Mouse (Mus musculus) hindbrain, postnatal 0 days (tissue): ENCODE data around the gene Gatb. TPM values are rescaled to one million over a fixed set of nuclear protein-coding genes. Genes with fewer than 3 reads are reported as not detected.

ENCODE experiments used
- ATAC-seq: fragments of 200-750 bp; cut with Nextera tagmentation; 2 replicates; pipeline ENCODE4 v1.8.0; 2017; ENCODE audit warnings: mild to moderate bottlenecking, moderate TSS enrichment, moderate library complexity
- DNase-seq: peaks from one replicate; pipeline ENCODE4 v3.0.0-alpha.2; 2015; ENCODE audit warnings: low spot score
- H3K27ac ChIP-seq: fragments of 300-500 bp; sonication (generic); 2 replicates; pipeline ENCODE4 v1.5.1; 2014; ENCODE audit warnings: mild to moderate bottlenecking
- H3K27me3 ChIP-seq: fragments of 300-500 bp; sonication (generic); 2 replicates; pipeline ENCODE4 v1.6.1; 2014; ENCODE audit warnings: low read length, mixed read lengths; ENCODE audit not compliant: insufficient read depth
- H3K36me3 ChIP-seq: fragments of 300-500 bp; sonication (generic); 2 replicates; pipeline ENCODE4 v1.6.1; 2014; ENCODE audit warnings: low read length, mixed read lengths; ENCODE audit not compliant: insufficient read depth
- H3K4me1 ChIP-seq: fragments of 300-500 bp; sonication (generic); 2 replicates; pipeline ENCODE4 v1.6.1; 2014; ENCODE audit warnings: antibody characterized with exemption, low read length, mixed read lengths; ENCODE audit not compliant: insufficient read depth
- H3K4me2 ChIP-seq: fragments of 300-500 bp; sonication (generic); 2 replicates; pipeline ENCODE4 v1.6.1; 2014; ENCODE audit warnings: low read depth, mild to moderate bottlenecking, low read length, moderate library complexity, mixed read lengths
- H3K4me3 ChIP-seq: fragments of 300-500 bp; sonication (generic); 2 replicates; pipeline ENCODE4 v1.5.1; 2014; ENCODE audit warnings: low read length
- H3K9ac ChIP-seq: fragments of 300-500 bp; sonication (generic); replicated peaks from 2 replicates; pipeline ENCODE4 v1.6.1; 2014; ENCODE audit warnings: mild to moderate bottlenecking, low read length, moderate library complexity, mixed read lengths
- H3K9me3 ChIP-seq: fragments of 300-500 bp; sonication (generic); 2 replicates; pipeline ENCODE4 v1.6.1; 2016; ENCODE audit warnings: low read length, mixed read lengths
- CTCF ChIP-seq: IDR thresholded peaks from 2 replicates; pipeline ENCODE4 v1.5.1; 2016; ENCODE audit warnings: antibody characterized with exemption, control low read depth, low read depth
- WGBS: fragments of 180-500 bp; shearing (Covaris S2); extraction: QIAGEN DNeasy Blood & Tissue Kit; methylation state at CpG from one replicate; pipeline ENCODE4 v1.1.7; 2014; 5-methylcytosine and 5-hydroxymethylcytosine counted together
- polyA plus RNA-seq: library from polyadenylated mRNA; unstranded; fragments of >200 nt; fragmentation: Nextera tagmentation; extraction: Ambion mirVana; gene quantifications from 2 replicates; pipeline ENCODE4 v1.2.1, GENCODE M21; 2015
- total RNA-seq: library from RNA; depleted of rRNA; stranded (reverse); fragments of >200 nt; gene quantifications from 2 replicates; pipeline ENCODE4 v1.2.3, GENCODE M21; 2014

Gene Gatb
- total and polyA plus RNA-seq, 2 experiments from 2014 or later: 18.4 to 44.8 TPM

DNA sequence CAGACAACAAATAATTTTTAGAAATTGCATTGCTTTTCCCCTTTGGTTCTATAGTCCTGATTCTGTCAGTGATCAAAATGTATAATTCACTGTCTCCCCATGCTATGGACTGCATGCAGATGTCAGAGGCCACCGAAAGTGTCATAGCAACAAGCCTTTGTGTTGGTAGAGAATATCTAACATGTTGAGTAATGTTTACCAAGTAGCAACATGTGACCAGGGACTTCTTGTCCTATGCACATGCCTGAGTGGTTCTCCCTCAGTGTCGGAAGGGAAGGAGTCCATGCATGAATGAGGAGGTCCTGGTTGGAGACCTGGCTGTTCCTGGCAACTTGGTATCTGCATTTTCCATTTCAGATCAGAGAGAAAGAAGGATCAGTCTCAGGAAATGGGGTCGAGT lies 92.2 kb downstream of the Gatb start:
- TF ChIP-seq CTCF: no peak
- 69% methylated on average over 3 of the region's 3 CpGs for WGBS
- Histone ChIP-seq H3K9ac (no peak overlapping the region), H3K4me2 (no peak overlapping the region), H3K27me3 (no peaks in the 10 kb centered on the region), H3K4me1 (0 out of 2 replicates have a peak, but pooled peaks cover 2% of the 10 kb centered on the region), H3K4me3 (no peak overlapping the region), H3K9me3 (no peaks in the 10 kb centered on the region), H3K36me3 (no peaks in the 10 kb centered on the region), H3K27ac (no peak overlapping the region)
- DNase-seq (no peak), ATAC-seq (no peak)

DNA sequence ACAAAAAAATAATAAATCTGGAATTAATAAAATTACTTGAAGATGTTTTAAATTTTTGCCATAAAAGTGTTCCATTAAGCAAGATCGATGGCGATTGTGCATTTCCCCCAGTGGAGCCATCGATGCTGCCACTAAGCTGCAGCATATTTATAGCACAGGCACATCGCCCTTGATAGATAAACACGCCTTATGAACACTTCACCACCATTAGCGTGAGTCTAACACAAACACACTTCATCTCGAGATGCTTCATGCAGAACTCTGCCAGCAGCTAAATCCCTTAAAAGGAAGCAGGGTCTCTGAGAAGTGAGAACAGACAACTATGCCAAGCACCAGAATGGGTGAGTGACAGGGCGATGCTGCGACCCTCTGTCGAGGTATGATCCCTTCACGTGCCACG lies 92.8 kb downstream of the Gatb start:
- H3K36me3 ChIP-seq: no peaks in the 10 kb centered on the region
- no peaks in the 10 kb centered on the region for H3K27me3 ChIP-seq
- ATAC-seq: no peak
- no peak for DNase-seq
- no peak overlapping the region for H3K9ac ChIP-seq
- WGBS: 76% methylated on average over 12 of the region's 12 CpGs
- no peak overlapping the region for H3K4me2 ChIP-seq
- 0 out of 2 replicates have a peak, but pooled peaks cover under 1% of the 10 kb centered on the region for H3K4me1 ChIP-seq
- no peak overlapping the region for H3K4me3 ChIP-seq
- no peaks in the 10 kb centered on the region for H3K9me3 ChIP-seq
- no peak for TF ChIP-seq CTCF
- no peak overlapping the region for H3K27ac ChIP-seq

DNA sequence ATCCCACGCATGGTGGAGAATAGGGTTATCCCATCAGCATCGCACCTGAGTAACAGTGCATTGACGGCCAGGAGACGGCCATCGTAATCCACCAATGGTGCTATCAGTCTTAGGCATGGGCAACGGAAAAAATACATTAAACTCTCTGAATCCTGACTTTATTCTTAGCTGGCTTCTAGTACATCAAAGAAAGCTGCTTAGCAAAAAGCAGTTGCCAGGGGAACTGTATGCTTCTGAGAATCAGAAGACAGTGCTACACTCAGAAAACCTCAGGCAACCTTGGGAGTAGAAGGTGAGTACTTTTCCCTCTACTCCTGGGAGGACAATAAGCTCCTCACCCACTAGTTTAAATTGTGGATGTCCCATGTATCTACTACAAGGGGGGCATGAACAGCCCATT lies 93.8 kb downstream of the Gatb start:
- WGBS: 89% methylated on average over 6 of the region's 6 CpGs
- no peaks in the 10 kb centered on the region for H3K9me3 ChIP-seq
- no peak for ATAC-seq
- H3K4me3 ChIP-seq: no peak overlapping the region
- H3K4me2 ChIP-seq: no peak overlapping the region
- no peaks in the 10 kb centered on the region for H3K27me3 ChIP-seq
- H3K27ac ChIP-seq: no peak overlapping the region
- no peak for DNase-seq
- H3K9ac ChIP-seq: no peak overlapping the region
- no peaks in the 10 kb centered on the region for H3K4me1 ChIP-seq
- no peaks in the 10 kb centered on the region for H3K36me3 ChIP-seq
- TF ChIP-seq CTCF: no peak

DNA sequence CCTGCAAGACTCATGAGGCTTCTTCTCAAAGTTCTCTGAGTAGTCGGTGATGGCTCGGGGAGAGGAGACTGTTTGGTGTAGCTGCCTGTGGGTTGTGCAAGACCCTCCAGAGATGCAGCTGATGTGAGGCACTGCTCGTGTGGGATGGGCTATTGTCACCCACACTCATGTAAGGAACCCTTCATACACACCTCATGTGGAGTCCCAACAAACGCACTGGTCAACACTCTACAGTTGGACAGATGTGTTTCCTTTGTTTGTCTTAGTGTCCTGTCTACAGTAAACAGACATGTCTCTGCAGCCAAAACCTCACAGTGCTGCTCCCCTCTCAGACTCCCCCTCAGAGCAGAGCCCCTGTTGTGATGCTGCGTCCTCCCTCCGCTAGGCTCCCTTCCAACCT lies 95.9 kb downstream of the Gatb start:
- DNase-seq (no peak), ATAC-seq (no peak)
- Histone ChIP-seq H3K27me3 (no peaks in the 10 kb centered on the region), H3K36me3 (no peaks in the 10 kb centered on the region), H3K9ac (no peak overlapping the region), H3K4me2 (no peak overlapping the region), H3K9me3 (no peaks in the 10 kb centered on the region), H3K4me3 (no peak overlapping the region), H3K4me1 (no peaks in the 10 kb centered on the region), H3K27ac (no peak overlapping the region)
- 77% methylated on average over 6 of the region's 6 CpGs for WGBS
- TF ChIP-seq CTCF: no peak

DNA sequence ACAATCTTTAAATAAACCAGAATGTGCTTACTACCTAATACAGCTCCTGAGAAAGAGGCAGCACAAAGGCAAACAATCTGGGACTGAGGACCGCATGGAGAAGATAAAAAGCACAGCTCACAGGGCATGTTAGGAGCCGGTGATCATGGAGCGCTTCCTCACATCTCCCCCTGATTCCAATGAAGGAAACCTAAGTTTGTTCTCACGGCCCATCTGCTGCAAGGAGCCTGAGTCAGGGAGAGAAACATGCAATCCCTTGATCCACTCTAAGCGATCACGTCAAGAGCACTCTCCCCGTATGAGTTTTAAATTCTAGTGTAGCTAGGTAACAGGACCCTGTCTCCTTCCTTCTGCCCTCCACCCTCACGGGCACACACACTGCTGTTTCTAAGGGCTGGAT lies 103.2 kb downstream of the Gatb start:
- Histone ChIP-seq H3K27ac (no peak overlapping the region), H3K9me3 (no peaks in the 10 kb centered on the region), H3K9ac (no peak overlapping the region), H3K36me3 (no peaks in the 10 kb centered on the region), H3K4me3 (no peak overlapping the region), H3K4me1 (no peaks in the 10 kb centered on the region), H3K4me2 (no peak overlapping the region), H3K27me3 (no peaks in the 10 kb centered on the region)
- no peak for TF ChIP-seq CTCF
- no peak for ATAC-seq
- DNase-seq: no peak
- 77% methylated on average over 8 of the region's 8 CpGs for WGBS

DNA sequence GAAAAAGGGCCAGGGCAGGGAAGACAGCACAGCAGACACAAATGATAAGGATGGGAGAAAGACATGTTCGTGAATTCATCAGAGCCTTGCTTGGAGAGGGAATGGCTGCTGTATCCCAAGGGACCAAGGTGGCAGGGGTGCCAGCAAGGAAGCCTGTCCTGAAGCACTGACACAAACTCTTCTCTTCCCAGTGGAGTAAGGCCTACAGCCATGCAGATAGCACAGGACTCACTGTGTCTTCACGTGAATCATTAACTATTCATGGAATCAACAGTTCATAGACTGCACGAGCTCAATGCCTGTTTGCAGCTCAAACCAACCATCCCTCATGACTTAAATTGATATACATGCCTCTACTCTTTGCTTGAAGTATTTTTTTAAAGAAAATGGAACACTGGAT lies 104.0 kb downstream of the Gatb start:
- 54% methylated on average over 3 of the region's 3 CpGs for WGBS
- no peaks in the 10 kb centered on the region for H3K36me3 ChIP-seq

DNA sequence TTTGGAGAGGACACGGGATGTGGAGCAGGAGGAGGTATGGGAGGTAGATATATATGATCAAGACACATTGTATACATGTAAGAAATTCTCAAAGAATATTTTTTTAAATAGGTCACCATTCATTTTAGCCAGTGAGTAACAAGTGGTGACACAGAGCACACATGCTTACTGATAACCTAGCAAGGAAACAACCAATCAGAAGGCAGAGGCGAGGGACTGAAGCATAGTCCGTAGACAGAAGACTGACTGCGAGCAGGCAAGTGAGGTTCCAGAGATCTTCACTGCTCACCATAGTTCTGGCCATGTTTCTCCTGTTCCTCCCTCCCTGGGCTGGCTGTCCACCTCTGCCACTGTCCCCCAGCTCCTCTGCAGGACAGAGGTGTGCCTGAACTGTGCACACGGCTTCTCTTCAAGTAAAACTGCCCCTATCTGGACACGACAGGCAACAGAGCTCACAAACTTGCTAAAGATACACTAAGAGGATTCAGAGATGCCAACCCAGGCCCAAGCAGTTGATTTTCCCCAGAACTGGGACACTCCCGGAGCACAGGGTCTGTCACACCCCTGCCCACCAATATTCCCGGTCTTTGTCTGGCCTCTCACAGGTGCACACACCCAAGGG lies 105.5 kb downstream of the Gatb start:
- 87% methylated on average over 8 of the region's 8 CpGs for WGBS
- no peak overlapping the region for H3K4me3 ChIP-seq
- DNase-seq (no peak), ATAC-seq (no peak)
- no peak overlapping the region for H3K27ac ChIP-seq
- no peaks in the 10 kb centered on the region for H3K4me1 ChIP-seq
- H3K9me3 ChIP-seq: no peaks in the 10 kb centered on the region
- no peaks in the 10 kb centered on the region for H3K27me3 ChIP-seq
- no peak for TF ChIP-seq CTCF
- no peak overlapping the region for H3K9ac ChIP-seq
- H3K36me3 ChIP-seq: no peaks in the 10 kb centered on the region
- H3K4me2 ChIP-seq: no peak overlapping the region

More for the DNA sequence above, 104.0 kb downstream of the Gatb start:
- Histone ChIP-seq H3K27me3 (no peaks in the 10 kb centered on the region), H3K9me3 (no peaks in the 10 kb centered on the region), H3K9ac (no peak overlapping the region), H3K4me1 (no peaks in the 10 kb centered on the region), H3K4me2 (no peak overlapping the region), H3K27ac (no peak overlapping the region), H3K4me3 (no peak overlapping the region)
- TF ChIP-seq CTCF: no peak
- ATAC-seq (no peak), DNase-seq (no peak)
